Mouse (Mus musculus) heart, embryonic 14.5 days (tissue): ENCODE measurements around the gene Acot2. TPM values are rescaled to one million over a fixed set of nuclear protein-coding genes. Genes with fewer than 3 reads are reported as not detected.

Source experiments
- ATAC-seq: fragments of 200-750 bp; cut with Nextera tagmentation; 2 replicates; pipeline ENCODE4 v1.8.0; 2017; ENCODE audit warnings: low read depth, moderate TSS enrichment; ENCODE audit not compliant: insufficient number of reproducible peaks, insufficient read depth, low FRiP score
- H3K27ac ChIP-seq, 2 experiments: fragments of 200-500 bp in 1 of 2; fragments of 300-500 bp in 1 of 2; sonication (generic) in 1 of 2; replicated peaks in 1 of 2; 2 replicates each; pipeline ENCODE4 v1.5.1; 2012 to 2014; ENCODE audit warnings: low read depth in 2 of 2, low read length in 2 of 2, control low read depth in 1 of 2, mild to moderate bottlenecking in 1 of 2, mixed read lengths in 1 of 2; ENCODE audit not compliant: control insufficient read depth in 1 of 2, insufficient read depth in 1 of 2
- H3K27me3 ChIP-seq: fragments of 300-500 bp; sonication (generic); 2 replicates; pipeline ENCODE4 v1.6.1; 2014; ENCODE audit warnings: mild to moderate bottlenecking, low read length, control low read depth; ENCODE audit not compliant: control insufficient read depth, insufficient read depth
- H3K36me3 ChIP-seq: fragments of 300-500 bp; sonication (generic); 2 replicates; pipeline ENCODE4 v1.6.1; 2014; ENCODE audit warnings: mild to moderate bottlenecking, control low read depth, low read length, mixed read lengths; ENCODE audit not compliant: control insufficient read depth, insufficient read depth
- H3K4me1 ChIP-seq, 2 experiments: fragments of 200-500 bp in 1 of 2; fragments of 300-500 bp in 1 of 2; sonication (generic) in 1 of 2; 2 replicates each; pipeline ENCODE4 v1.6.1; 2012 to 2014; ENCODE audit warnings: low read length in 2 of 2, control low read depth in 1 of 2, mixed read lengths in 1 of 2; ENCODE audit not compliant: control insufficient read depth in 2 of 2, insufficient read depth in 2 of 2
- H3K4me2 ChIP-seq: fragments of 300-500 bp; sonication (generic); 2 replicates; pipeline ENCODE4 v1.6.1; 2014; ENCODE audit warnings: mild to moderate bottlenecking, low read length
- H3K4me3 ChIP-seq, 2 experiments: fragments of 200-500 bp in 1 of 2; fragments of 300-500 bp in 1 of 2; sonication (generic) in 1 of 2; 2 replicates each; pipeline ENCODE4 v1.5.1; 2012 to 2014; ENCODE audit warnings: low read length in 2 of 2, mild to moderate bottlenecking in 2 of 2, control low read depth in 1 of 2, low read depth in 1 of 2, moderate library complexity in 1 of 2; ENCODE audit not compliant: control insufficient read depth in 1 of 2, insufficient read depth in 1 of 2
- H3K9ac ChIP-seq: fragments of 300-500 bp; sonication (generic); 2 replicates; pipeline ENCODE4 v1.6.1; 2014; ENCODE audit warnings: mild to moderate bottlenecking, low read length
- H3K9me3 ChIP-seq: fragments of 300-500 bp; sonication (generic); 2 replicates; pipeline ENCODE4 v1.6.1; 2016; ENCODE audit warnings: low read length, control low read depth; ENCODE audit not compliant: control insufficient read depth
- WGBS: fragments of 180-500 bp; shearing (Covaris S2); extraction: QIAGEN DNeasy Blood & Tissue Kit; methylation state at CpG from one replicate; pipeline ENCODE4 v1.1.7; 2014; 5-methylcytosine and 5-hydroxymethylcytosine counted together
- polyA plus RNA-seq: library from polyadenylated mRNA; unstranded; fragments of >200 nt; fragmentation: Nextera tagmentation; extraction: Ambion mirVana; gene quantifications from 2 replicates; pipeline ENCODE4 v1.2.1, GENCODE M21; 2014

Acot2 gene
- polyA plus RNA-seq, 1 experiment from 2014 or later: 81.2 TPM

- 88% methylated on average over 6 of the region's 6 CpGs for WGBS
These were observed 8.8 kb upstream of the Acot2 start for GRCm38 (mm10) chr12:83978862-83979261.

GRCm38 (mm10) chr12:83981615-83982014 is 6.0 kb upstream of the Acot2 start:
- no peak overlapping the region for H3K4me3 ChIP-seq
- H3K4me2 ChIP-seq: no peak overlapping the region
- H3K4me1 ChIP-seq: peaks cover 4 to 8% of the 10 kb centered on the region in 2 experiments; a peak in 3 of 4 replicates
- no peak for ATAC-seq
- no peaks in the 10 kb centered on the region for H3K9me3 ChIP-seq
- no peaks in the 10 kb centered on the region for H3K27me3 ChIP-seq
- H3K9ac ChIP-seq: no peak overlapping the region
- 85% methylated on average over 4 of the region's 4 CpGs for WGBS
- H3K27ac ChIP-seq: no peak overlapping the region
- no peaks in the 10 kb centered on the region for H3K36me3 ChIP-seq

More at GRCm38 (mm10) chr12:83978862-83979261, 8.8 kb upstream of the Acot2 start:
- H3K4me3 ChIP-seq: no peak overlapping the region
- no peak overlapping the region for H3K9ac ChIP-seq
- no peak for ATAC-seq
- H3K4me1 ChIP-seq: peaks cover 3 to 4% of the 10 kb centered on the region in 2 experiments; a peak in 2 of 4 replicates
- H3K9me3 ChIP-seq: 0 out of 2 replicates have a peak, but pooled peaks cover 4% of the 10 kb centered on the region
- H3K27ac ChIP-seq: no peak overlapping the region
- no peaks in the 10 kb centered on the region for H3K36me3 ChIP-seq
- no peak overlapping the region for H3K4me2 ChIP-seq
- H3K27me3 ChIP-seq: no peaks in the 10 kb centered on the region

GRCm38 (mm10) chr12:83984752-83985151 is 2.9 kb upstream of the Acot2 start, which contains the start of gene Heatr4:
TSS of gene Heatr4 (minus strand) at chr12:83984852.
- no peak within 1 kb of the TSS for H3K9ac ChIP-seq
- no peak within 1 kb of the TSS for H3K27ac ChIP-seq
- H3K9me3 ChIP-seq: no peaks in the 10 kb centered on the region
- H3K4me3 ChIP-seq: no peak within 1 kb of the TSS
- ATAC-seq: no peak
- 84% methylated on average over 4 of the region's 4 CpGs for WGBS
- H3K4me1 ChIP-seq: peaks cover 13 to 17% of the 10 kb centered on the region in 2 experiments; a peak in 3 of 4 replicates
- no peaks in the 10 kb centered on the region for H3K27me3 ChIP-seq
- H3K4me2 ChIP-seq: no peak within 1 kb of the TSS
- no peaks in the 10 kb centered on the region for H3K36me3 ChIP-seq

- WGBS: 9% methylated on average over 8 of the region's 8 CpGs
- Histone ChIP-seq H3K27me3 (no peaks in the 10 kb centered on the region), H3K27ac (peak overlapping the region; percentile 98 to 100), H3K9me3 (no peaks in the 10 kb centered on the region), H3K9ac (peak overlapping the region; percentile 92), H3K4me3 (peak overlapping the region; percentile 66 to 92), H3K36me3 (peaks cover 11% of the 10 kb centered on the region; the same call in 1 of the 2 replicates), H3K4me2 (peak overlapping the region; percentile 73), H3K4me1 (peaks cover 12 to 17% of the 10 kb centered on the region in 2 experiments; a peak in 3 of 4 replicates)
- ATAC-seq: peak; percentile 60; the same call in 1 of the 2 replicates
These were observed 449 bp upstream of the Acot2 start for GRCm38 (mm10) chr12:83987242-83987582.

- Histone ChIP-seq H3K27ac (peak overlapping the region; percentile 98 to 100), H3K9ac (peak overlapping the region; percentile 92), H3K9me3 (no peaks in the 10 kb centered on the region), H3K36me3 (peaks cover 20% of the 10 kb centered on the region), H3K4me3 (peak overlapping the region; percentile 66 to 92), H3K4me1 (peaks cover 9 to 14% of the 10 kb centered on the region in 2 experiments; a peak in 3 of 4 replicates), H3K27me3 (no peaks in the 10 kb centered on the region), H3K4me2 (peak overlapping the region; percentile 73)
- no peak for ATAC-seq
- WGBS: 67% methylated on average over 4 of the region's 4 CpGs
These were observed 822 bp downstream of the Acot2 start for GRCm38 (mm10) chr12:83988483-83988882.

- Histone ChIP-seq H3K4me2 (peak overlapping the region; percentile 73; the same call in 1 of the 2 replicates), H3K4me3 (no peak overlapping the region; a peak in 2 of 4 replicates)
These were observed 1.7 kb downstream of the Acot2 start for GRCm38 (mm10) chr12:83989378-83989777.

GRCm38 (mm10) chr12:83997221-83997620 is 9.6 kb downstream of the Acot2 start:
- no peak overlapping the region for H3K27ac ChIP-seq
- H3K36me3 ChIP-seq: peaks cover 19% of the 10 kb centered on the region
- H3K27me3 ChIP-seq: no peaks in the 10 kb centered on the region
- H3K4me2 ChIP-seq: no peak overlapping the region
- WGBS: 63% methylated on average over 2 of the region's 2 CpGs
- peaks cover 7% of the 10 kb centered on the region for H3K9me3 ChIP-seq
- H3K9ac ChIP-seq: no peak overlapping the region
- no peak overlapping the region for H3K4me3 ChIP-seq
- ATAC-seq: no peak
- peaks cover 14 to 22% of the 10 kb centered on the region in 2 experiments for H3K4me1 ChIP-seq

More at GRCm38 (mm10) chr12:83989378-83989777, 1.7 kb downstream of the Acot2 start:
- H3K36me3 ChIP-seq: peaks cover 29% of the 10 kb centered on the region
- no peak overlapping the region for H3K9ac ChIP-seq
- no peaks in the 10 kb centered on the region for H3K27me3 ChIP-seq
- ATAC-seq: no peak
- 94% methylated on average over 4 of the region's 4 CpGs for WGBS
- H3K4me1 ChIP-seq: peaks cover 9 to 14% of the 10 kb centered on the region in 2 experiments; a peak in 3 of 4 replicates
- H3K9me3 ChIP-seq: no peaks in the 10 kb centered on the region
- H3K27ac ChIP-seq: no peak overlapping the region
